Comparison of ENCODE assay signal across 25 mouse cellular contexts in the genomic region with DNA sequence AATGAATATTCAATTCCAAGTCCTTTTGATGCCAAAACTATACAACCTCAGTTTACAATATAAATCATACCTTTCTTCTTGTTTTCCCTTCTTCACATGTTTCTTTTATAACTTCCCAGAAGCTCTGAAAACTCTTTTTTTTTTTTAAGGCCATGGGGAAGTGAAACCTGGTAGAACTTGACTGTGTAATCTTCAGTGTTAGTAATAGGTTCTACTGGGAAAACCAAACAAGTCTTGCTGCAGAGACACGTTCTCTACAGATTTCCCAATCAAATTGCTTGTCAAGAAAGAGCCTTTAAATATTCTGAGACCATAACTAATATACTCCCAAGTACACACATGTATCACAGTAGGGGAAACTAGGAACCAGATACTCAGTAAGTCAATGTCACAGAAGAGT.
DNase-seq lines count a peak whose midpoint lies in the region; ATAC-seq and TF ChIP-seq lines count a peak whose summit lies in the region.
"Had no signal": no experiment of that assay in that cellular context is flagged by ENCODE, and none has a peak within 500 bp of the region (broad histone marks: within the 10 kb centered on the region; RNA-seq: fewer than 3 reads in every experiment).

No protein-coding gene starts in this region.

- no peaks in the 10 kb centered on the region for H3K27me3 ChIP-seq in lung, postnatal 0 days (replicated peaks; ENCODE audit: insufficient read depth, low read length)
- H3K27me3 ChIP-seq in CH12.LX (replicated peaks): no peaks in the 10 kb centered on the region
- H3K27me3 ChIP-seq: embryonic facial prominence, embryonic 12.5 days; embryonic facial prominence, embryonic 15.5 days; forebrain, embryonic 15.5 days; heart, embryonic 12.5 days; heart, embryonic 15.5 days; hindbrain, embryonic 15.5 days; Patski had no signal

- no peak overlapping the region for H3K9ac ChIP-seq in lung, postnatal 0 days (replicated peaks; ENCODE audit: low read depth)
- no peak overlapping the region for H3K9ac ChIP-seq in CH12.LX (ENCODE audit: insufficient read depth, low read depth)
- H3K9ac ChIP-seq: embryonic facial prominence, embryonic 12.5 days; embryonic facial prominence, embryonic 15.5 days; forebrain, embryonic 15.5 days; heart, embryonic 12.5 days; heart, embryonic 15.5 days; hindbrain, embryonic 15.5 days had no signal

- H3K4me1 ChIP-seq in lung, postnatal 0 days (ENCODE audit: insufficient read depth, low read depth, low read length): no peaks in the 10 kb centered on the region
- peaks cover 0 to 15% of the 10 kb centered on the region in 2 experiments; a peak in 1 of 4 replicates for H3K4me1 ChIP-seq in CH12.LX (ENCODE audit: control insufficient read depth in 1 of 2, insufficient read depth in 2 of 2)
- H3K4me1 ChIP-seq: forebrain, embryonic 15.5 days; heart, embryonic 12.5 days; heart, embryonic 15.5 days had no signal

- H3K4me2 ChIP-seq in lung, postnatal 0 days (replicated peaks; ENCODE audit: low read depth, low read length): no peak overlapping the region
- H3K4me2 ChIP-seq in CH12.LX (ENCODE audit: insufficient read depth, low read depth, poor library complexity, severe bottlenecking): no peak overlapping the region
- H3K4me2 ChIP-seq: embryonic facial prominence, embryonic 12.5 days; embryonic facial prominence, embryonic 15.5 days; forebrain, embryonic 15.5 days; heart, embryonic 12.5 days; heart, embryonic 15.5 days; hindbrain, embryonic 15.5 days had no signal

- H3K79me2 ChIP-seq in CH12.LX (replicated peaks; ENCODE audit: control insufficient read depth, extremely low read depth, insufficient read depth, poor library complexity, severe bottlenecking): no peaks in the 10 kb centered on the region

- in situ Hi-C loops in CH12.LX (cut with MboI; ENCODE audit: low pct_ligation_motif_present, low pct_unique_long_range_greater_than_20kb, low sequenced_read_pairs): no loop called here

- TF ChIP-seq CTCF in lung, postnatal 0 days (IDR thresholded peaks at IDR 0.05): no peak
- TF ChIP-seq CTCF in CH12.LX (conservative IDR thresholded peaks at IDR 0.05 in 1 of 2, IDR thresholded peaks at IDR 0.05 in 1 of 2; ENCODE audit: low read depth in 2 of 2, low read length in 2 of 2): no peak

- peak; percentile 13 for DNase-seq in lung, postnatal 0 days (ENCODE audit: low spot score)
- DNase-seq in lung, postnatal 14 days: no peak
- DNase-seq in CH12.LX (ENCODE audit: extremely low read depth): peak; percentile 17
- no peak for DNase-seq in frontal cortex, postnatal 25 days (ENCODE audit: low spot score in 2 of 2)
- DNase-seq in heart, adult 9 months (ENCODE audit: low spot score in 2 of 2): no peak
- DNase-seq: adrenal gland, postnatal 10 days; adrenal gland, postnatal 36 days; cerebellum, adult 18-20 months; cerebellum, adult 9-10 months; cerebellum, postnatal 14 days; gastrocnemius, postnatal 10 days; gastrocnemius, postnatal 36 days; heart, postnatal 10 days; heart, postnatal 36 days had no signal

- no peak overlapping the region for H3K4me3 ChIP-seq in lung, postnatal 0 days (ENCODE audit: low read depth, low read length)
- H3K4me3 ChIP-seq in CH12.LX (replicated peaks in 1 of 3; ENCODE audit: low read depth in 2 of 3, low read length in 2 of 3, poor library complexity in 1 of 3): no peak overlapping the region
- H3K4me3 ChIP-seq: embryonic facial prominence, embryonic 12.5 days; embryonic facial prominence, embryonic 15.5 days; forebrain, embryonic 15.5 days; heart, embryonic 12.5 days; heart, embryonic 15.5 days; hindbrain, embryonic 10.5 days; hindbrain, embryonic 15.5 days had no signal

- no peak for TF ChIP-seq RAD21 in CH12.LX (IDR thresholded peaks at IDR 0.05; ENCODE audit: low read depth, low read length)

- TF ChIP-seq EP300 in lung, postnatal 0 days (IDR thresholded peaks at IDR 0.05): no peak
- no peak for TF ChIP-seq EP300 in CH12.LX (IDR thresholded peaks at IDR 0.05; ENCODE audit: low read length)

- no peak for TF ChIP-seq POLR2A in CH12.LX (IDR thresholded peaks at IDR 0.05; ENCODE audit: low read depth, low read length)

- ATAC-seq in lung, postnatal 0 days: no peak
- ATAC-seq in granulocyte monocyte progenitor cell, adult 5-6 weeks (replicated peaks; ENCODE audit: poor library complexity, severe bottlenecking): peak; percentile 86
- ATAC-seq in monocyte, adult 5-6 weeks (replicated peaks; ENCODE audit: insufficient number of reproducible peaks, low FRiP score, low TSS enrichment, poor library complexity, severe bottlenecking): 0 out of 2 replicates have a peak, but pooled peaks have one; percentile 20
- ATAC-seq: forebrain, embryonic 15.5 days; Patski had no signal

- no peaks in the 10 kb centered on the region for H3K36me3 ChIP-seq in lung, postnatal 0 days (ENCODE audit: insufficient read depth, low read length)
- H3K36me3 ChIP-seq in CH12.LX (replicated peaks in 1 of 2; ENCODE audit: control insufficient read depth in 1 of 2, insufficient read depth in 1 of 2, low read length in 1 of 2): no peaks in the 10 kb centered on the region
- H3K36me3 ChIP-seq: embryonic facial prominence, embryonic 12.5 days; embryonic facial prominence, embryonic 15.5 days; forebrain, embryonic 15.5 days; G1E; heart, embryonic 12.5 days; heart, embryonic 15.5 days; hindbrain, embryonic 10.5 days; hindbrain, embryonic 15.5 days had no signal

- dilution Hi-C loops in CH12.LX (cut with MboI; ENCODE audit: extremely low pct_ligation_motif_present, extremely low pct_unique_long_range_greater_than_20kb, low sequenced_read_pairs): no loop called here

- no peaks in the 10 kb centered on the region for H3K9me3 ChIP-seq in lung, postnatal 0 days (ENCODE audit: low read length)
- H3K9me3 ChIP-seq in CH12.LX (replicated peaks; ENCODE audit: low read length): no peaks in the 10 kb centered on the region
- H3K9me3 ChIP-seq: embryonic facial prominence, embryonic 12.5 days; embryonic facial prominence, embryonic 15.5 days; forebrain, embryonic 15.5 days; heart, embryonic 12.5 days; heart, embryonic 15.5 days; hindbrain, embryonic 10.5 days; hindbrain, embryonic 15.5 days had no signal

- no peak overlapping the region for H3K27ac ChIP-seq in lung, postnatal 0 days (ENCODE audit: low read length)
- no peak overlapping the region for H3K27ac ChIP-seq in CH12.LX (ENCODE audit: insufficient read depth, low read depth)
- H3K27ac ChIP-seq: embryonic facial prominence, embryonic 12.5 days; embryonic facial prominence, embryonic 15.5 days; forebrain, embryonic 15.5 days; heart, embryonic 15.5 days; hindbrain, embryonic 10.5 days; hindbrain, embryonic 15.5 days had no signal

- 62% methylated on average over 1 of the region's 1 CpGs for WGBS in lung, postnatal 0 days

TF ChIP-seq in CH12.LX, 34 proteins besides CTCF, POLR2A, EP300 and RAD21:
- no peak for TF ChIP-seq MAZ (IDR thresholded peaks at IDR 0.05; ENCODE audit: low read depth, low read length)
- TF ChIP-seq MAFK (IDR thresholded peaks at IDR 0.05; ENCODE audit: insufficient replicate concordance, low read length): no peak
- TF ChIP-seq JUND (conservative IDR thresholded peaks at IDR 0.05; ENCODE audit: low read depth, low read length): no peak
- TF ChIP-seq ZNF384 (IDR thresholded peaks at IDR 0.05; ENCODE audit: low read depth, low read length): peak; percentile 81
- no peak for TF ChIP-seq POLR2AphosphoS2 (IDR thresholded peaks at IDR 0.05; ENCODE audit: low read depth, low read length)
- no peak for TF ChIP-seq NRF1 (IDR thresholded peaks at IDR 0.05; ENCODE audit: low read depth, low read length)

Comparison
In these comparisons a context has a peak if more than half of its experiments do, and no peak if none do; other contexts are left out.
1. DNase-seq: peak in lung, postnatal 0 days (single experiment) and CH12.LX (single experiment); none in lung, postnatal 14 days (single experiment), frontal cortex, postnatal 25 days (0 of 2) and heart, adult 9 months (0 of 2).